Mouse (Mus musculus) megakaryocyte, embryonic 14.5 days (primary cell): ENCODE measurements around the gene St3gal3.

Experiments used
- FLI1 ChIP-seq: IDR thresholded peaks from 2 replicates; pipeline ENCODE4 v1.6.1; 2012; ENCODE audit warnings: low read length, inconsistent platforms, mixed read lengths
- GATA1 ChIP-seq: IDR thresholded peaks from 3 replicates; pipeline ENCODE4 v1.6.1; 2012; ENCODE audit warnings: mixed read lengths, low read length, inconsistent platforms, borderline replicate concordance

DNA sequence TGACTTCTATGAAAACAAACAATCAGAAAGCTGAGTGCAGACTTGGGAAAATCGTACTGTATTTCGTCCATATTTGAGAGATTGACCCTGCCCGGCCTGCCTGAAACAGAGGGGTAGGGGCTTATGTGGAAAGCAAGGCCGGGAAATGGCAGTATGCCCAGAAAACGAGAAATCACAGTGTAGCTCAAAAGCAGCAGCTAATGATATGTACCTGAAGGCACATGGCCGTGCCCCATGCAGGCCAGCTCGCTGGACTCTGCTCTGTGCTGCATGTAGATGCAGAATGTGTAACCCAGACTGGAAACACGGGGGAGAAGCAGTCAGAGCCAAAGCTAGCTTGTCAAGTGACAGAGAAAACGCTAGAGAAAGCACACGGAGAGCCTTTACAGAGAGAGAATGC lies 12.6 kb downstream of the St3gal3 start:
- TF ChIP-seq GATA1 = no peak
- no peak for TF ChIP-seq FLI1
